Mouse (Mus musculus) spleen, adult 2 months (tissue): ENCODE measurements at regions not wholly inside any gene's neighbourhood (a gene's known extent, or its start where the extent isn't known, plus 50 kb on each side); places are given as distances from the start of the nearest gene placed in this dataset.

ENCODE experiments used
- DNase-seq, 2 experiments: peaks; one replicate each; pipeline versions ENCODE4 v3.0.0 to v3.0.0-alpha.2; 2012 to 2021; ENCODE audit warnings: low spot score in 2 of 2, low read depth in 1 of 2
- H3K27ac ChIP-seq: fragments of 200-500 bp; 2 replicates; pipeline ENCODE4 v1.5.1; 2012; ENCODE audit warnings: low read length, inconsistent platforms; ENCODE audit not compliant: insufficient read depth
- H3K27me3 ChIP-seq: fragments of 200-500 bp; 2 replicates; pipeline ENCODE4 v1.6.1; 2012; ENCODE audit warnings: mild to moderate bottlenecking, moderate library complexity, low read length, inconsistent platforms; ENCODE audit not compliant: control insufficient read depth, insufficient read depth
- H3K36me3 ChIP-seq: fragments of 200-500 bp; 2 replicates; pipeline ENCODE4 v1.6.1; 2012; ENCODE audit warnings: mild to moderate bottlenecking, low read length, inconsistent platforms; ENCODE audit not compliant: control insufficient read depth, insufficient read depth
- H3K4me1 ChIP-seq: fragments of 200-500 bp; 2 replicates; pipeline ENCODE4 v1.6.1; 2011; ENCODE audit warnings: inconsistent platforms; ENCODE audit not compliant: control insufficient read depth, insufficient read depth, insufficient read length
- H3K4me3 ChIP-seq: fragments of 200-500 bp; 2 replicates; pipeline ENCODE4 v1.5.1; 2011; ENCODE audit warnings: mild to moderate bottlenecking, inconsistent platforms; ENCODE audit not compliant: insufficient read depth, insufficient read length; ENCODE audit errors: extremely low read depth
- CTCF ChIP-seq: fragments of 200-500 bp; IDR thresholded peaks from 2 replicates; pipeline ENCODE4 v1.5.1; 2011; ENCODE audit warnings: mild to moderate bottlenecking, inconsistent platforms; ENCODE audit not compliant: insufficient read depth, insufficient read length, insufficient replicate concordance; ENCODE audit errors: extremely low read depth
- POLR2A ChIP-seq: fragments of 200-500 bp; IDR thresholded peaks from 2 replicates; pipeline ENCODE4 v1.6.1; 2011; ENCODE audit warnings: low read depth, low read length, inconsistent platforms
- WGBS: fragments of 180-500 bp; shearing (Covaris S2); methylation state at CpG from one replicate; pipeline ENCODE4 v1.1.7; 2018; 5-methylcytosine and 5-hydroxymethylcytosine counted together

DNA sequence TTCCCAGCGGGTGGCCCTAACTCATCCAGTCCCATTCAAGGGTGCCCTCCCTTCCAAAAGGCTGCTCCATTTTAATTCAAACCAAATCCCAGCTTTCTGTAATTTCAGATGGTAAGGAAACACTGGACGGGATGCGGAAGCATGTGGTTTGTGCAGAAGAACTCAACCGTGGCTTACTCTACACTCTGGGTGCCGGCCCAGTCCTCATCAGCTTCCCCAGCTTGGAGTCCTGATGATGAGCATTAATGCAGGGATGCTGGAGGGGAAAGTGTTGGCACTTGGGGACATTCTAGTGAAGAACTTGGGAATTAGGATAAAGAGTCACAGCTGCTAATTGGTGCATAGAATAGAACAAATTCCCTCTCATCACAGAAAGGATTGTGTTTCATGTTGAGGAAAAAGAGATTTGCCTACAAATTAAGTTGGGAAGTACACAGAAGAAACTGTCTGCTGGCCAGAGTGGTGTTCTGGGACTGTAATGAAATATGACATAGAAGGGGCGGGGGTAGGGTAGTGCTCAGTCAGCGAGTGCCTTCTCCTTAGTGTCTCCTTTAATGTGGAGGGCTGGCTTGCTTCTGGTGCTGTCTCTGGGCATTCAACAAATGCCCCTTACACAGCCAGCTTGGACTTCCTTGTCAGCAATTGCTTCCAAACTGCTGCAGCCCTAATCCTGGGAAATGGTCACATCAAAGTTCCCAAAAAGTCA, 285.0 kb upstream of the Bmper start:
- Histone ChIP-seq H3K27me3 (no peaks in the 10 kb centered on the region), H3K27ac (no peak overlapping the region), H3K4me3 (no peak overlapping the region), H3K36me3 (no peaks in the 10 kb centered on the region), H3K4me1 (no peaks in the 10 kb centered on the region)
- no peak for TF ChIP-seq CTCF
- no peak for TF ChIP-seq POLR2A
- DNase-seq, result no peak
- 91% methylated on average over 7 of the region's 7 CpGs for WGBS

DNA sequence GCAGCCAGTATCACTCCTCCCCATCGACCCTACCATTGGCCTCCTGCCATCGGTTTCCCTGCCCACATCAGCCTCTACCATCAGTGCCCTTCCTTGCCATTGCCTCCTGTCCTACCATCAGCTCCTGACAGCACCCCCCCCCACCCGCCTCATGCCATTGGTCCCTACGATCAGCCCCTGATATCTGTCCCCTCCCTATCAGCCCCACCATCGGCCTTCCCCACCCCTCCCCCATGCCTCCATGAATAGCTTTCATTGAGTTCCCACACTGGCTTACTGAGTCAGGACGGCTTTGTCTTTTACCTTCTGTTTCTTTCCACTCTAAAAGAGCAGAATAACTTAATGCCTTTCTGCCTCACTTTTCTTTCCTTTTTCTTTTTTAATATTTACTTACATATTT, 277.9 kb upstream of the Bmper start:
- Histone ChIP-seq H3K36me3 (no peaks in the 10 kb centered on the region), H3K4me1 (no peaks in the 10 kb centered on the region), H3K27ac (no peak overlapping the region), H3K27me3 (no peaks in the 10 kb centered on the region), H3K4me3 (no peak overlapping the region)
- DNase-seq, result no peak
- TF ChIP-seq POLR2A, result no peak
- no peak for TF ChIP-seq CTCF
- WGBS, result 91% methylated on average over 6 of the region's 6 CpGs

DNA sequence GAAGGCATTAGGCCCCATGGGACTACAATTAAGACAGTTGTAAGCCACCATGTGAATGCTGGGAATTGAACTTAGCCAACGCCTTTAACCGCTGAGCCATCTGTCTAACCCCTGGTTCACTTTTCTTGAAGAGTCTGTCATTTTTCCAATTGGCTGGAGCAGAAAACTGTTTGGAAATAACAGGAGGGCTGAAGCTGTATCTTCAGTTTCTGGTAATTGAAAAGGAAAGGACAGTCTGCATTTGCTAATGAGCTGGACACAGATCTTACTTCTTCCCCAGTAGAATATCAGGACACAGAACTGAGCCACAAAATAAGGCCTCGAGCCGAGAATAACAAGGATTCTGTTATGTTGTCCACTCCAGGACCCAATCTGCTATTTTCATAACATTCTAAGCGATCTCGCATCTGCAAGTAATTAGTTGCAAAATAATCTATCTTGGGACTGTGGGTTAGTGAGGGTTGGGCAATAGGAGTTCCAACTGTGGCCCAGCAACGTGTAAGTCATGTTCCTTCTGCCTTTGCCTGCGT, 277.4 kb upstream of the Bmper start:
- Histone ChIP-seq H3K27me3 (no peaks in the 10 kb centered on the region), H3K36me3 (no peaks in the 10 kb centered on the region), H3K27ac (no peak overlapping the region), H3K4me1 (no peaks in the 10 kb centered on the region), H3K4me3 (no peak overlapping the region)
- TF ChIP-seq CTCF, result no peak
- TF ChIP-seq POLR2A, result no peak
- DNase-seq, result no peak
- WGBS, result 84% methylated on average over 8 of the region's 8 CpGs

DNA sequence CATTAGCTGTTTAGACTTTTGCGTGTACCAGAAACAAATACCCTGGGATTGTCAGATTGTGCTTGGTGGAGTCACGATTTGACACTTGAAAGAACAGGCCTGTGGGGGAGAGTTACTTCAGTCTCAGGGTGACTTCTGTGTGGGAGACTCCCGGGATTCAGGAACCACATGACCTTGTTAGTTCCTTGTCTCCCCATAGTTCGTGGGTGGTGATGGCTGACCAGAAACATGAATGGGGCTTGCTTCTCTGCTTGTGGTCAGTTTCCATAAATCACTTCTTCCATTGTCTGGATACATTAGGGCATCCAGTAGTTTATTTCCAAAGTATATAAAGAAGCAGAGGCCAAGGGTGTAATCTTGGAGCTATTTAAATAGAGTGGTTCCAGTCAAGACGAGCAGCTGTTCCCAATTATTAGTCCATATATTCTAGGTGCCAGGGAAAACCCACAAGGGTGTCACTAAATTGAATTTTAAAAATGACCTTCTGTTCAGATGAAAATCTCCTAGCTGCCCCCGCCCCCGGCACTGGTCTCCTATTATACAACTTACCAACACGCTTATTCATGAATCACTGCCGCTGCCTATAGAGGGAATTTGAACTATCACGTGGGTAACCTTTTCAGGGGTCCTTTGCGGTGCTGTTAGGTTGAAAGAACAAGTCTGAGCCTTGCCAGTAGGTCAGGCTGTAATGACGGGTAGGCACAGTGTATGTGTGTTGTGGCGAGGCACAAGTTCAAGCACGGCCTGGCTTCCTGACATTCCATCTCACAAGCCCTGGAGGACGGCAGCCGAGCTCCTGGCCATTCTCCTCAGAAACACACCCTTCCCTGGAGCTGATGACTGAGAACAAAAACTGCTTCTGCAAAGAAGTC, 270.1 kb upstream of the Bmper start:
- no peaks in the 10 kb centered on the region for H3K27me3 ChIP-seq
- no peaks in the 10 kb centered on the region for H3K36me3 ChIP-seq
- WGBS, result 90% methylated on average over 16 of the region's 16 CpGs
- no peak overlapping the region for H3K4me3 ChIP-seq
- H3K27ac ChIP-seq, result no peak overlapping the region
- no peaks in the 10 kb centered on the region for H3K4me1 ChIP-seq
- TF ChIP-seq POLR2A (no peak), CTCF (no peak)
- no peak for DNase-seq

DNA sequence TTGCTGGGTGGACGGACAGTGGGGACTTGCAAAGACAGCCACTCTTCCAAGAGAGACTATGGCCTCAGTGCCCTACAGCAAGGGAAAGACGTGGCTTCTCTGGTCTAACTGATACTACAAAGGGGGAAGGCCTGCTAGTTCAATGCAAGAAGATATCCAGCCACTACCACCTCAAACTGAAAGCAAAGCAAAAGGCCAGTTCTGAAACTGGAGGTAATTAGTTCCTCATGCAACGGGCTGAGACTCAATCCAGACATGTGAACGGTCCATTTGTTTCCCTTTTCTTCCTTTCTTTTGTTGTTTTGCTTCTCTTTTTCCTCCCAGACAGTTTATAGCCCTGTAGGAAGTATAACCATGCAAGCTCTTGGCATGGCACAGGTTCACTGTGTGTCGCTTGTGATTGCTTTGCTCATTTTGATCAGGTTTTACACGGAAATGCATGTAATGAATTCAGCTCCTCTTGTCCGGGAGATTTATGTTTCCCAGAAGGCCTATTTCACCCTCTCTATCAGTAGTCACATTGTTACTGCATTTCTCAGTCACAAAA, 260.5 kb upstream of the Bmper start:
- WGBS, result 40% methylated on average over 7 of the region's 7 CpGs
- H3K4me1 ChIP-seq, result no peaks in the 10 kb centered on the region
- TF ChIP-seq POLR2A, result no peak
- no peak for TF ChIP-seq CTCF
- H3K27me3 ChIP-seq, result no peaks in the 10 kb centered on the region
- H3K27ac ChIP-seq, result no peak overlapping the region
- no peak overlapping the region for H3K4me3 ChIP-seq
- no peak for DNase-seq
- no peaks in the 10 kb centered on the region for H3K36me3 ChIP-seq

DNA sequence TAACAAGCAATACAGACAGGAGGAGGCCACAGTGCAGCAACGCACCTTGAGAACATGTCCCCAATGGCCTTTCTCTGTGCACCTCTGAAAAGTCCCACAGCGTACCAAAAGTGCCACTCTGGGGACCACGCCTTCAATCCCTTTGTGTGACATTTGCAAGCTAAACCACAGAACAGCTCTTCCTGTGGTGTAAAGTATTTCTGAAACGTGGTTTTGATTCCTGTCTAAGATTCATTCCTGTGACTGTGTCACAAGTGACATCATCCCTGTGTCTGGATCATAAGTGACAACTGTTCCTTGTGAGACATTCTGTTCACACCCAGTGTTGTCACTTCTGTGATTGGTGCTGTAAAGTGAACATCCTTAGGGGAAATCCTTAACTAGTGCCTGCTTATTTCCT, 251.6 kb upstream of the Bmper start:
- H3K27me3 ChIP-seq, result no peaks in the 10 kb centered on the region
- 34% methylated on average over 4 of the region's 4 CpGs for WGBS
- TF ChIP-seq CTCF, result no peak
- no peak for TF ChIP-seq POLR2A
- H3K4me3 ChIP-seq, result no peak overlapping the region
- H3K27ac ChIP-seq, result no peak overlapping the region
- H3K36me3 ChIP-seq, result no peaks in the 10 kb centered on the region
- H3K4me1 ChIP-seq, result no peaks in the 10 kb centered on the region
- no peak for DNase-seq
